Mouse (Mus musculus) heart, embryonic 10.5 days (tissue): ENCODE results near the gene Slc12a8. TPM values are rescaled to one million over a fixed set of nuclear protein-coding genes. Genes with fewer than 3 reads are reported as not detected.

ENCODE experiments used
- DNase-seq: peaks from one replicate; pipeline ENCODE4 v3.0.0-alpha.2; 2017; ENCODE audit warnings: low spot score
- H3K27ac ChIP-seq: fragments of 300-500 bp; sonication (generic); 2 replicates; pipeline ENCODE4 v1.5.1; 2016; ENCODE audit warnings: mild to moderate bottlenecking
- H3K27me3 ChIP-seq: fragments of 300-500 bp; sonication (generic); 2 replicates; pipeline ENCODE4 v1.6.1; 2016; ENCODE audit warnings: mild to moderate bottlenecking; ENCODE audit not compliant: poor library complexity, insufficient read depth, severe bottlenecking
- H3K36me3 ChIP-seq: fragments of 300-500 bp; sonication (generic); 2 replicates; pipeline ENCODE4 v1.6.1; 2016; ENCODE audit warnings: mild to moderate bottlenecking, moderate library complexity
- H3K4me1 ChIP-seq: fragments of 300-500 bp; sonication (generic); 2 replicates; pipeline ENCODE4 v1.6.1; 2016; ENCODE audit warnings: mild to moderate bottlenecking
- H3K4me3 ChIP-seq: fragments of 300-500 bp; sonication (generic); 2 replicates; pipeline ENCODE4 v1.5.1; 2016; ENCODE audit warnings: mild to moderate bottlenecking, moderate library complexity
- H3K9me3 ChIP-seq: fragments of 300-500 bp; sonication (generic); 2 replicates; pipeline ENCODE4 v1.6.1; 2016; ENCODE audit warnings: mild to moderate bottlenecking, moderate library complexity
- WGBS: fragments of 180-500 bp; shearing (Covaris S2); methylation state at CpG from one replicate; pipeline ENCODE4 v1.1.7; 2016; 5-methylcytosine and 5-hydroxymethylcytosine counted together
- polyA plus RNA-seq: library from polyadenylated mRNA; unstranded; fragments of >200 nt; fragmentation: Nextera tagmentation; extraction: Ambion mirVana; gene quantifications from 2 replicates; pipeline ENCODE4 v1.2.1, GENCODE M21; 2016

The Slc12a8 gene
- polyA plus RNA-seq, 1 experiment from 2014 or later = 0.99 TPM

DNA sequence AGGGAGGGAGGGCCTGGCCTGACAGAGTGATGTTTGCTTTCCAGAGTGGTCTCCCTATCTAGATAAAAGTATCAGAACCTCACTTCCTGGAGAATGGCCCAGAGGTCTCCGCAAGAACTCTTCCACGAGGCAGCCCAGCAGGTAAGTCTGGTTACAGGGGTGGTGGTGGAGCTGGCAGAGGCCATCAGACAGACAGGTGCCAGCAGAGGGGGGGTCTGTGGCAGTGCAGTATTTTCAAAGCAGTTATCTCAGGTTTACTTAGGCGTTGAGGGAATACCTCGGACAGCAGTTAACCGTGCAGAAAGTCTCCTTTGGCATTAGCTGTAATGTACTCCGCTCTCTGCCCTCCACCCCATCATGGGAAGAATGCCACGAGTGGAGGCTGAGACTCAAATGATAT lies 1.1 kb downstream of the Slc12a8 start:
- no peak for DNase-seq
- Histone ChIP-seq H3K9me3 (no peaks in the 10 kb centered on the region), H3K27ac (no peak overlapping the region), H3K27me3 (peaks cover 11% of the 10 kb centered on the region; the same call in 1 of the 2 replicates), H3K36me3 (no peaks in the 10 kb centered on the region), H3K4me1 (peaks cover 16% of the 10 kb centered on the region), H3K4me3 (no peak overlapping the region)
- WGBS = 50% methylated on average over 7 of the region's 7 CpGs

DNA sequence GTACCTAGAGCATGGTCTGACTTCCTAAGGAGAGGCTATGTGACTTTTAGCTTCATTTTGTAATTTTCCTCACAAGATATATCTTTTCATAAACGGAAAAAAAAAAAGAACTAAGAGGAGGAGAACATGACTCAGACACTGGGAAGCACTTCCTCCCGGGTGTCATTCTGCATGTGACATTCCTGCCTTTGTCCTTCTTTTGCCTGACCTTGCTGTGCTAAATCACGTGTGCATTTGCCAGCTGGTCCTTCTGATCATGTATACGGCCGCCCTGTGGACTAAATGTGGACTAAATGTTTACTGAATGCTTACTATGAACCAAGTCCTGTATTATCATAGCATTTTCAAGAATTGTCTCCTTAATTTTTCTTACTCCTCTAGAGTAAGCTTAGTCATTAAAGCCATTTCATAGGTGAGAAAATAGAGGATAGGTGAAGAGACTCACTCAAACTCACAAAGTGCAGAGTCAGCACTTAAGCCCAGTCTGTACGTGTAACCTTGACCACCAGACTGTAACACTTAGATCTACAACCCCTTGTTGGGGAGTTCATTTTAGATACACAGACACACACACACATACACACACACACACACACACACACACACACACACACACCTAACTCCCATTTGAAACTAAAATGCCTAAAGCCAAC lies 2.9 kb downstream of the Slc12a8 start:
- 72% methylated on average over 6 of the region's 6 CpGs for WGBS
- H3K4me3 ChIP-seq = no peak overlapping the region
- peak; percentile 45 for DNase-seq
- peaks cover 16% of the 10 kb centered on the region for H3K4me1 ChIP-seq
- H3K36me3 ChIP-seq = no peaks in the 10 kb centered on the region
- H3K27ac ChIP-seq = no peak overlapping the region
- no peaks in the 10 kb centered on the region for H3K9me3 ChIP-seq
- peaks cover 11% of the 10 kb centered on the region; the same call in 1 of the 2 replicates for H3K27me3 ChIP-seq

DNA sequence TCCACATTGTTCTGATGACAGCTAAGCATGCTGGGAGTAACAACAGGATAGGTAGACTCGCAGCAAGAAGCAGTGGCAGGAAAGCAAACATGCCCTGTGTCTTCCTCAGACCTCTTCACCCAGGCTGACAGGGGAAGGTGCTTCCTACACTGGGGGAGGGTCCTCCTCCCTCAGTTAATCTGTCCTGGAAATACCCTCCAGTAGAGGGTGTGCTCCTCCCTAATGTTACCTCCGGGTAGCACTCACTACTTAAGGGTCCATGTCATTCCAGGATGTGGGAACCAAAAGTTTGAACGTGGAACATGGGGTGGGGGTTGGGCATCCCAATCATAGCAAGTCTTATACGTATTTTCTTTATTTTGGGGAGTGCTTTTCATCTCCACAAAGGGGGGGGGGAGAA lies 5.4 kb downstream of the Slc12a8 start:
- peak; percentile 20 for DNase-seq
- Histone ChIP-seq H3K36me3 (no peaks in the 10 kb centered on the region), H3K4me3 (no peak overlapping the region), H3K27me3 (0 out of 2 replicates have a peak, but pooled peaks cover 7% of the 10 kb centered on the region), H3K27ac (no peak overlapping the region), H3K9me3 (no peaks in the 10 kb centered on the region), H3K4me1 (peaks cover 8% of the 10 kb centered on the region)
- WGBS = 51% methylated on average over 4 of the region's 4 CpGs

DNA sequence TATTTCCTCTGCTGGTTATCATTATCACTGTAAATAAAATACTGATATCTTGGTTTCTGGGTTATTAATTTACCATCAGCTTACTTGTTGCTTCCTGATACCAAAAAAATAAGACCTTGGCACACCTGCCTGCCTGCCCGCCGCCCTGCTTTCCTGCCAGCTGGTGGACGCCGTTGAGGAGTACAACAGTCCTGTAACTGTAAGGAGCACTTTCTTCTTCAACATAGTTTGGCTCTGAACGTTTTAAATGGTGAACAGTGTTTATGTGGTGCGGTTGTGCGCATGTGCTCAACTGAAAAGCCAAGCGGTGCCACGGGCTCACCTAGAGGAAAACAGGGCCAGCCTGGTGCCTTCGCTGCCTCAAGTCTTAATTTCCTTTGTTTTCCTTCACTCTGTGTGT lies 6.4 kb downstream of the Slc12a8 start:
- Histone ChIP-seq H3K4me3 (no peak overlapping the region), H3K27me3 (no peaks in the 10 kb centered on the region), H3K27ac (no peak overlapping the region), H3K36me3 (no peaks in the 10 kb centered on the region), H3K4me1 (no peaks in the 10 kb centered on the region), H3K9me3 (no peaks in the 10 kb centered on the region)
- DNase-seq = no peak
- WGBS = 80% methylated on average over 10 of the region's 10 CpGs

DNA sequence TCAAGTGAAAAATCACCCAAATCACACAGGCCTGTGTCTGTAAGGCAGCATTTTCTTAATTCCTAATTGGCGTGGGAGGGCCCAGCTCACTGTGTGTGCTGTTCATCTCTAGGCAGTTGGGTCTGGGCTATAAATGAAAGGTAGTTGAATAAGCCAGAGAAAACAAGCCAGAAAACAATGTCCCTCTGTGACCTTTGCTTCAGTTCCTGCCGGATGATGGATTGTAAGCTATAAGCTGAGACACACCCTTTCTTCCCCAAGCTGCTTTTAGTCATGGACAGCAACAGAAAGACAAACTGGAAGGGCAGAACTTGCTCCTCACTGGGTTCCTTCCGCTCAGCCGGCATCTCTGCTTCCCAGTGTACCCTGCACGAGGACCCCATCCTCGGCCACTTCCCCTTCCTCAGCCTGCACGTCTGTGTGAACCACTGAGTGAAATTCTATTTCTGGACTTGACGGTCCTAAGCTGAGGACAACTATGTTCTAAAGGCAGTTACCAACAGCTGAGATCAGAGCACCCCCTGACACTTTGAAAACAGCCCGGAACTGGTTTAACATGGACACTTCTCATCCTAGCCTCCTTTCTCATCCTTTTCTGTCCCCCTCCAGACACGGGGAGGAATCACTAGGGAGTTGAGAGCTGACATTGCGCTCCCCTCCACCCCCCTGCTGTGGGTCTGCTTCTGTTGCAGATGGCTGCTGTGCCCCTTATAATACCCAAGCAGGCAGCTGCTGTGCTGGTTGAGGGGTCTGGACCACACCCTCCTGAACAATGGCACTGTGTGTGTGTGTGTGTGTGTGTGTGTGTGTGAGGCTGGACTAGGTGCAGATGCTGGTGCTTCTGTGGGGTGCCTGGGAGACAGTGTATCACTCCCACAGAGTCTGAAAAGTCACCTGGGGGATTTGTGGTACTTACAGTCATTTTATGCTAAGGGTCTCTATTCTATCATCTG lies 12.7 kb downstream of the Slc12a8 start:
- Histone ChIP-seq H3K4me3 (no peak overlapping the region), H3K4me1 (peaks cover 6% of the 10 kb centered on the region; the same call in 1 of the 2 replicates), H3K27ac (0 out of 2 replicates have a peak overlapping the region, but pooled peaks have one; percentile 32), H3K36me3 (no peaks in the 10 kb centered on the region), H3K9me3 (peaks cover 4% of the 10 kb centered on the region; the same call in 1 of the 2 replicates), H3K27me3 (no peaks in the 10 kb centered on the region)
- DNase-seq = no peak
- 69% methylated on average over 11 of the region's 11 CpGs for WGBS

DNA sequence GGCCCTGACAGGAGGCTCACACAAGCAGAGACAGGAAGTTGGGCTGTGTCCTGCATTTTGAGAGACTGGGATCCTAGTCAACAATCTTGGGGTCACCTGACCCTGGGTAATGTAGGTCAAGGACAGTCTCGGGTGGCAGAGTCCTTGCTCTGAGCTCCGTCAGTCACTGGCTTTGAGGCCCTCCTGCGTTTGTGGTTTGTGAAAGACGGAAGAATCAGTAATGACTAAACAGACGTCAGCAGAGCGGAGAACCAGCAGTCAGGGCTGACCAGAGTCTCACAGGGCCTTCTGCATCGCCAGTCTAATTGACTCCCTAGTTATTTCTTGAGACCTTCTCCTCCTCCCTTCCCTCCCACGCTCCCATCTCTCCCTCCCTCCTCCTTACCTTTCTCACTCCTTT lies 14.1 kb downstream of the Slc12a8 start:
- Histone ChIP-seq H3K9me3 (peaks cover 4% of the 10 kb centered on the region; the same call in 1 of the 2 replicates), H3K27ac (no peak overlapping the region), H3K27me3 (no peaks in the 10 kb centered on the region), H3K36me3 (no peaks in the 10 kb centered on the region), H3K4me3 (no peak overlapping the region), H3K4me1 (peaks cover 6% of the 10 kb centered on the region; the same call in 1 of the 2 replicates)
- no peak for DNase-seq
- 77% methylated on average over 8 of the region's 8 CpGs for WGBS

DNA sequence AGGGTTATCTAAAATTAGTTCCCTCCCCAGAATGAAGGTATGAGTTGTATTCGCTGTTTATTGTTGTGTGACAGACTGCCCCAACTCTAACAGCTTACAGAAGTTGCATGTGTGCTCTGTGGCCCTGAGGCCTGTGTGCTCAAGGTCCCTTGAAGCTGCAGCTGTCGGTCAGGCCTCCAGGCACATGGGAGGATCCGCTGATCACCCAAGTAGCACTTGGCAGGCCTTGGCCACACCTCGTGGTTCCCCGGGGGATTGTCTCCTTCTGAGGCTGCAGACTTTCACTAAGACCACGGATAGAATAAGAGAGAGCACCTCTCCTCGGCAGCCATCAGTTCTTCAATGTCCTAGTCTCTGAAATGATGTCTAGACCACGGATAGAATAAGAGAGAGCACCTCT lies 19.3 kb downstream of the Slc12a8 start:
- 74% methylated on average over 8 of the region's 8 CpGs for WGBS
- DNase-seq = no peak
- Histone ChIP-seq H3K4me3 (no peak overlapping the region), H3K9me3 (no peaks in the 10 kb centered on the region), H3K4me1 (no peaks in the 10 kb centered on the region), H3K36me3 (no peaks in the 10 kb centered on the region), H3K27me3 (no peaks in the 10 kb centered on the region), H3K27ac (no peak overlapping the region)

DNA sequence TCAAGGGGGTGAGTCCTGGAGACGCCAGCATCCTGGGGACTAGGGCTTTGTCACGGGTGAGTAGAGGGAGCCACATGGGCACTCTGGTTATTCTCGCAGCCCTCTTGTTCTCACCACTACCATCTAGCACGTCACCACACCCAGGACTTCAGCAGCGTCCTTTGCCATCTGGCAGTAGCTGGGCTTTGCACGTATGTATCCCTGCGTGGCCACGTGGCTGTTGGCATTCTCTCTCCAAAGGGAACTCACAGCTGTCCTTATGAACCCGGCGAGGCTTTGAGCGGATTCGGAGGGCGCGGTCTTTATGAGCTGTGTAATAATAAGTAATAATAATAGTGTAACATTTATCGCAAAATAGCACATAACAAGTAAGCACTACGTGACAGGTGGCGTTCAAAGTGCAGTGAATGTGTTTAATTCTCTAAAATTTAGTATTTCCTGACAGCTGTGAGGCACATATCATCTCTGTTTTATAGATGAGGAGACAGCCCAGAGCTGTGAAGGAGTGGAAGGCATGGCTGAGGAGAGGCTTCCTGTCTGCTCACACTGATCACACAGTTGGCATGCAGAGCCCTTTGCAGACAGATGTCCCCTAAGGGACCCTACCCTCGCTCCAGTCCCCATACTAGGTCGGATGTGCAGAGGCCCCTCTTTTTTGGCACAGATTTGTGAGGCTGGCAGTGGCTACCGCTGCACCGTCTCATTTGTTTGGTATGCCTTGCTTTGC lies 20.5 kb downstream of the Slc12a8 start:
- 87% methylated on average over 21 of the region's 21 CpGs for WGBS

DNA sequence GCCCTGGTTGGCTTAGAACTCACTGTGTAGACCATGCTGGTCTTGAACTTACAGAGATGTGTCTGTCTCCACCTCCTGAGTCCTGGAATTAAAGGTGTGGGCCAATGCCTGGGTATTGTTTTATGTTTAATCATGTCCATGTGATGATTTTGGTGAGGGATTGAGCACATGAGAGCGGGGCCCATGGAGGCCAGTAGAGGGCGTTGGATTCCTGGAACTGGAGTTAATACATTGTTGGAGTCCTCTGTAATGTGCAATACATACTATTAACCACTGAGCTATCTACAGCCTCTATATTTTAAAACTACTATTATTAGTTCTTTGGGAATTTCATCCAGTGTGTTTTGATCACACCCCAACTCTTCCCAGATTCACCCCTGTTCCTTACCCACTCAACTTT lies 27.2 kb downstream of the Slc12a8 start:
- H3K36me3 ChIP-seq = no peaks in the 10 kb centered on the region
- 87% methylated on average over 2 of the region's 2 CpGs for WGBS
- no peaks in the 10 kb centered on the region for H3K9me3 ChIP-seq
- no peak overlapping the region for H3K27ac ChIP-seq
- no peak overlapping the region for H3K4me3 ChIP-seq
- H3K27me3 ChIP-seq = no peaks in the 10 kb centered on the region
- no peaks in the 10 kb centered on the region for H3K4me1 ChIP-seq
- no peak for DNase-seq

More for the DNA sequence above, 20.5 kb downstream of the Slc12a8 start:
- Histone ChIP-seq H3K27me3 (no peaks in the 10 kb centered on the region), H3K4me1 (no peaks in the 10 kb centered on the region), H3K4me3 (no peak overlapping the region), H3K9me3 (no peaks in the 10 kb centered on the region), H3K36me3 (no peaks in the 10 kb centered on the region), H3K27ac (no peak overlapping the region)
- no peak for DNase-seq

DNA sequence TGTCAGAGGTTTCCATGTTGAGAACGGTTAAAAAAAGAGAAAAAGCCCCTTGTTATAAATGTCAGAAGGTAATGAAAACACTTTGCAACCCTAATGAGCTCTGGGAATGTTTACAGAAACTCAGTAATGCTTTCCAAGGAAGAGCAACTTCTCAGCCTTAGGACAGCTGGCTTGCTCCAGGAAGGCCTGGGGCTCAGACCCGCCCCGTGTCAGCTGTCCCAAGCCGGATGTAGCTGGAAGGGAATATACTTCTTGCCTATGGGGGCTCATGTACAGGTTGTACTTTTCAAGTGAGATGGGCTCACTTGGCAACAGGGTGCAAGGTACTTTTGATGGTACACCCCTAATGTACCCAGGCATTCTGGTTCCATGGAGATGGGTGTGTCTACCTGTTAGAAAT lies 28.4 kb downstream of the Slc12a8 start:
- H3K4me3 ChIP-seq = no peak overlapping the region
- H3K9me3 ChIP-seq = no peaks in the 10 kb centered on the region

DNA sequence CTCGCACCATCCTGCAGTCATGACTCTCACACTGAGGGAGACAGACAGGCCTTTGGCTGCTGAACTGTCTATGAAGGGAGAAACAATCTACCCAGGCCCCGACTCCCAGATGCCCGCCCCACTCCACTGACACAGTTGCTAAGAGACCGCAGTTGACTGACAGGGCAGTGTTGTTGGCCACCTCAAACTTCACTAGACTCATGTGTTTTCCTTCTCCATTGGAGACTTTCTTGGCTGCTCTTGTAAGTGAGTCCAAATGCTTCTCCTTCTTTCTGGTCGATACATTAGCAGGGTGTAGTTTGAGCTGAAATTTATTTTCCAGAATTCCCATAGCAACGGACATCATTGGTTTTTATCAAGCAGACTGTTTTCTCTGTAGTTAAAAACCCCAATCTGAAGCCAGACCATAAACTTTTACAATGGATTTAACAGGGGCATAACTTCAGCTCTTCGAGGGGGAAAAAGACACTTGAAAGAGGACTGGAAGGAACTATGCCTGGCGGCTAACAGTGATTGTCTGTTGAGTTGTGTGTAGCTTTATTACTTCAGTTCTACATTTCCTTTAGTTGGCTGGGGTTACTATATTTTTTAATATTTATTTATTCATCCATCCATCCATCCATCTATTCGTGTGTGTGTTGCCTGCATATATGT lies 36.7 kb downstream of the Slc12a8 start:
- no peak overlapping the region for H3K27ac ChIP-seq
- DNase-seq = no peak
- no peaks in the 10 kb centered on the region for H3K27me3 ChIP-seq
- H3K4me3 ChIP-seq = no peak overlapping the region
- H3K36me3 ChIP-seq = no peaks in the 10 kb centered on the region
- H3K9me3 ChIP-seq = no peaks in the 10 kb centered on the region
- WGBS = 73% methylated on average over 9 of the region's 9 CpGs
- H3K4me1 ChIP-seq = peaks cover 10% of the 10 kb centered on the region; the same call in 1 of the 2 replicates

More for the DNA sequence above, 28.4 kb downstream of the Slc12a8 start:
- Histone ChIP-seq H3K27me3 (no peaks in the 10 kb centered on the region), H3K27ac (no peak overlapping the region), H3K4me1 (no peaks in the 10 kb centered on the region), H3K36me3 (no peaks in the 10 kb centered on the region)
- WGBS = 89% methylated on average over 4 of the region's 4 CpGs
- no peak for DNase-seq

DNA sequence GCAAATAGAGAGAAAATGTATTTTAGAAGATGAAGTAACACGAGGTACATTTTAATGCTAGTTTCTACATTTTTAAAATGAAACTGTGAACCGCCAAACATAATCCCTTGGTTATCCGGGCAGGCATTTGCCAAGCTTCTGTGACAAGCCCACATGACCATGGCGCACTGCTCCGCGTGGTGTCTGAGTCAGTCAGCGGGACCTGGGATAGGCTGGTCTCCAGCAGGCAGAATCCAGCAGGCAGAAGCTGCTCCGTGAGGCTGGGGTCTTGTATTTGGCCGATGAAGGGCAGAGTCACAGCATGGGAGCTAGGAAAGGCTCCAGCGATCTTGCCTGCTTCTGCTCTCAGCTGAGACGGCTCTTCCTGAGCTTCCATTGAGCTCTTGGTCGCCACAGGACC lies 41.0 kb downstream of the Slc12a8 start:
- WGBS = 78% methylated on average over 12 of the region's 12 CpGs
- H3K36me3 ChIP-seq = no peaks in the 10 kb centered on the region
- no peaks in the 10 kb centered on the region for H3K27me3 ChIP-seq
- peaks cover 34% of the 10 kb centered on the region for H3K4me1 ChIP-seq
- H3K27ac ChIP-seq = no peak overlapping the region
- no peak overlapping the region for H3K4me3 ChIP-seq
- DNase-seq = no peak
- H3K9me3 ChIP-seq = no peaks in the 10 kb centered on the region
